Mouse (Mus musculus) MEL (cell line): ENCODE data around the gene Usf2.

Experiments used
- CTCF ChIP-seq, 3 experiments: IDR thresholded peaks in 2 of 3; conservative IDR thresholded peaks in 1 of 3; 2 replicates each; pipeline ENCODE4 v1.5.1; 2011 to 2012; ENCODE audit warnings: low read length in 3 of 3, low read depth in 2 of 3, mild to moderate bottlenecking in 2 of 3, improper control_type of control experiment in 1 of 3, inconsistent platforms in 1 of 3, mixed read lengths in 1 of 3, moderate library complexity in 1 of 3; ENCODE audit not compliant: control insufficient read depth in 1 of 3, insufficient read depth in 1 of 3, poor library complexity in 1 of 3, severe bottlenecking in 1 of 3
- EP300 ChIP-seq, 2 experiments: IDR thresholded peaks; 2 replicates each; pipeline ENCODE4 v1.6.1; 2011; ENCODE audit warnings: improper control_type of control experiment in 2 of 2, low read length in 2 of 2, low read depth in 1 of 2, mild to moderate bottlenecking in 1 of 2
- GATA1 ChIP-seq: IDR thresholded peaks from 2 replicates; pipeline ENCODE4 v1.6.1; 2011; ENCODE audit warnings: low read depth, low read length, improper control_type of control experiment
- MAFK ChIP-seq: IDR thresholded peaks from 2 replicates; pipeline ENCODE4 v1.6.1; 2011; ENCODE audit warnings: low read depth, mild to moderate bottlenecking, low read length, improper control_type of control experiment, borderline replicate concordance
- NELFE ChIP-seq: IDR thresholded peaks from 2 replicates; pipeline ENCODE4 v1.6.1; 2011; ENCODE audit warnings: low read depth, low read length, improper control_type of control experiment
- POLR2A ChIP-seq, 2 experiments: IDR thresholded peaks; 2 replicates each; pipeline ENCODE4 v1.6.1; 2011 to 2012; ENCODE audit warnings: low read length in 2 of 2, mild to moderate bottlenecking in 2 of 2, control low read depth in 1 of 2, improper control_type of control experiment in 1 of 2, low read depth in 1 of 2, moderate library complexity in 1 of 2; ENCODE audit not compliant: control insufficient read depth in 1 of 2, insufficient read depth in 1 of 2, poor library complexity in 1 of 2
- POLR2AphosphoS2 ChIP-seq: IDR thresholded peaks from 2 replicates; pipeline ENCODE4 v1.6.1; 2011; ENCODE audit warnings: low read length, improper control_type of control experiment
- SMC3 ChIP-seq: IDR thresholded peaks from 2 replicates; pipeline ENCODE4 v1.6.1; 2011; ENCODE audit warnings: low read depth, low read length, improper control_type of control experiment
- TAL1 ChIP-seq: IDR thresholded peaks from 2 replicates; pipeline ENCODE4 v1.6.1; 2012; ENCODE audit warnings: mild to moderate bottlenecking, inconsistent platforms, low read length, moderate library complexity, mixed read lengths
- TBP ChIP-seq: IDR thresholded peaks from 2 replicates; pipeline ENCODE4 v1.8.0; 2011; ENCODE audit warnings: low read depth, low read length, improper control_type of control experiment
- ZC3H11A ChIP-seq: IDR thresholded peaks from 2 replicates; pipeline ENCODE4 v1.6.1; 2012; ENCODE audit warnings: low read depth, mild to moderate bottlenecking, inconsistent platforms, low read length, improper control_type of control experiment
- ZKSCAN1 ChIP-seq: IDR thresholded peaks from 2 replicates; pipeline ENCODE4 v1.6.1; 2012; ENCODE audit warnings: low read depth, mild to moderate bottlenecking, inconsistent platforms, low read length, improper control_type of control experiment, moderate library complexity
- ZNF384 ChIP-seq: IDR thresholded peaks from 2 replicates; pipeline ENCODE4 v1.6.1; 2012; ENCODE audit warnings: low read depth, mild to moderate bottlenecking, inconsistent platforms, low read length, improper control_type of control experiment

- no peak for TF ChIP-seq EP300 (IDR thresholded peaks at IDR 0.05; ENCODE audit: low read depth in 1 of 2, low read length in 2 of 2)
- TF ChIP-seq GATA1 = no peak
- no peak for TF ChIP-seq CTCF (IDR thresholded peaks at IDR 0.05 in 2 of 3, conservative IDR thresholded peaks at IDR 0.05 in 1 of 3; ENCODE audit: control insufficient read depth in 1 of 3, insufficient read depth in 1 of 3, low read depth in 2 of 3, low read length in 3 of 3, poor library complexity in 1 of 3, severe bottlenecking in 1 of 3)
- TF ChIP-seq MAFK = no peak
- no peak for TF ChIP-seq POLR2AphosphoS2
- no peak for TF ChIP-seq ZKSCAN1
- TF ChIP-seq SMC3 = no peak
- no peak for TF ChIP-seq TBP
- no peak for TF ChIP-seq ZNF384
- no peak for TF ChIP-seq NELFE
- TF ChIP-seq TAL1 = no peak
- no peak for TF ChIP-seq ZC3H11A
- TF ChIP-seq POLR2A (IDR thresholded peaks at IDR 0.05; ENCODE audit: control insufficient read depth in 1 of 2, insufficient read depth in 1 of 2, low read depth in 1 of 2, low read length in 2 of 2, poor library complexity in 1 of 2) = no peak
Measured at GRCm38 (mm10) chr7:30959786-30960349, 3.3 kb upstream of the Usf2 start.
